Mouse (Mus musculus) bone marrow macrophage, adult 2 months (primary cell): Measurements from ENCODE around the gene Grap2.

Experiments used
- CTCF ChIP-seq: IDR thresholded peaks from 2 replicates; pipeline ENCODE4 v1.5.1; 2012; ENCODE audit warnings: low read depth, mild to moderate bottlenecking, low read length, moderate library complexity
- POLR2A ChIP-seq: IDR thresholded peaks from 2 replicates; pipeline ENCODE4 v1.6.1; 2012; ENCODE audit warnings: mild to moderate bottlenecking, low read depth, low read length, borderline replicate concordance

DNA sequence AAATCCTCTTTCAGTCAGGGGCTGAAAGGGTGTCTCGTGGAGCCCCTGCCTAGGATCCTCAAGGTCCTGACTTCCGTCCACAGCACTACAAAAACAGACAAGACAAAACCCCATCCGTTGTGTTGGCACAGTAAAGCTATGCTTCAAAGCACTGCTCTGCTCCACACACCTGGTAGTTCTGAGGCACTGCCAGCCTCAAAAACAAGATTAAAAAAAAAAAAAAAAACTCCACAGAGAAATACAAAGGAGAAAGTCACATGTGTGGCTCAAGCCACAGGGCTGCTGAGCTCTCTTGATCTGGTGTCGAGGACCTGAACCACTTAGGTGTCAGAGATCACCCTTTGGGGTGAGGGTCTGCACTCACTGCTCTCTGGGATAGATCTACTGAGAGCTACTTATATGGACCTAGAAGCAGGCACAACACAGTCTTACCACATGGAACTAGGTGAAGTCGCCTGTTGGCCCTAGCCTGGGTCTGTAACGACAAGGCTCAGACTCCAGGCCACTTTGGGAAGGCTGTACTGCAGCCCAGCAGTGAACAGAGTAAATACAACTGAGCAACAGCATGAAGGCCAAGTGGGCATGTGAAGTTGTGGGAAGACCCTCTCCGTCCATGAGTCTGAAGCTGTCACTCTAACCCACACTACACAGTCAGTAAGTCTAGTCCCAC, 33.6 kb upstream of the Grap2 start:
- TF ChIP-seq CTCF (no peak), POLR2A (no peak)
